ENCODE assay signal across 8 mouse cellular contexts in genomic region chr7:28371514-28371989, GRCm38 (mm10). TPM values are rescaled to one million over a fixed set of nuclear protein-coding genes. Genes with fewer than 3 reads are reported as not detected.
DNase-seq lines count a peak whose midpoint lies in the region; ATAC-seq lines count a peak whose summit lies in the region.

No protein-coding gene starts in this region.

- WGBS in intestine, embryonic 14.5 days = under 1% methylated on average over 38 of the region's 43 CpGs
- under 1% methylated on average over 41 of the region's 43 CpGs for WGBS in liver, embryonic 16.5 days (ENCODE audit: insufficient replicate concordance)
- WGBS in neural tube, embryonic 15.5 days = 2% methylated on average over 39 of the region's 43 CpGs

- H3K4me3 ChIP-seq in intestine, embryonic 14.5 days (ENCODE audit: low read depth, low read length) = peak overlapping the region; percentile 80
- peak overlapping the region; percentile 71 for H3K4me3 ChIP-seq in liver, embryonic 16.5 days (ENCODE audit: low read depth, low read length)
- H3K4me3 ChIP-seq in neural tube, embryonic 15.5 days (replicated peaks) = peak overlapping the region; percentile 87

- H3K27ac ChIP-seq in intestine, embryonic 14.5 days (ENCODE audit: low read depth) = peak overlapping the region; percentile 92
- H3K27ac ChIP-seq in liver, embryonic 16.5 days (ENCODE audit: low read length) = peak overlapping the region; percentile 86; the same call in 1 of the 2 replicates
- H3K27ac ChIP-seq in neural tube, embryonic 15.5 days (replicated peaks) = peak overlapping the region; percentile 93

- intact Hi-C loops in gastrocnemius, postnatal 14 days (cut with DNase I; ENCODE audit: low total_unique reads) = no loop called here

- peak overlapping the region; percentile 88 for H3K9ac ChIP-seq in intestine, embryonic 14.5 days (ENCODE audit: low read length)
- H3K9ac ChIP-seq in liver, embryonic 16.5 days (ENCODE audit: low read depth, low read length) = peak overlapping the region; percentile 72
- peak overlapping the region; percentile 73 for H3K9ac ChIP-seq in neural tube, embryonic 15.5 days (replicated peaks)

- DNase-seq in 3T3-L1 (ENCODE audit: low read depth, low spot score) = peak; percentile 50
- peak; percentile 59 for DNase-seq in adrenal gland, postnatal 25 days
- peak; percentile 80 for DNase-seq in gastrocnemius, postnatal 14 days
- DNase-seq in intestine, embryonic 14.5 days (ENCODE audit: low spot score) = peak; percentile 76
- peak; percentile 62 for DNase-seq in urinary bladder, postnatal 14 days (ENCODE audit: low spot score)
- no peak for DNase-seq in c-Kit-positive CD71-positive TER-119-positive erythroid progenitor cells, embryonic 14.5 days (ENCODE audit: low spot score)

- peak overlapping the region; percentile 87 for H3K4me2 ChIP-seq in intestine, embryonic 14.5 days (ENCODE audit: low read length)
- peak overlapping the region; percentile 98 for H3K4me2 ChIP-seq in liver, embryonic 16.5 days (ENCODE audit: low read depth, low read length)
- peak overlapping the region; percentile 95 for H3K4me2 ChIP-seq in neural tube, embryonic 15.5 days

- peaks cover 38% of the 10 kb centered on the region for H3K36me3 ChIP-seq in intestine, embryonic 14.5 days (ENCODE audit: control insufficient read depth, insufficient read depth, low read length)
- H3K36me3 ChIP-seq in liver, embryonic 16.5 days (ENCODE audit: control insufficient read depth, insufficient read depth) = no peaks in the 10 kb centered on the region
- 0 out of 2 replicates have a peak, but pooled peaks cover 10% of the 10 kb centered on the region for H3K36me3 ChIP-seq in neural tube, embryonic 15.5 days

- no peaks in the 10 kb centered on the region for H3K27me3 ChIP-seq in intestine, embryonic 14.5 days (replicated peaks; ENCODE audit: control insufficient read depth, insufficient read depth, low read length)
- peaks cover 7% of the 10 kb centered on the region for H3K27me3 ChIP-seq in liver, embryonic 16.5 days (ENCODE audit: control insufficient read depth, insufficient read depth, low read depth, low read length)
- no peaks in the 10 kb centered on the region for H3K27me3 ChIP-seq in neural tube, embryonic 15.5 days (replicated peaks)

- ATAC-seq in intestine, embryonic 14.5 days (replicated peaks; ENCODE audit: low FRiP score, low TSS enrichment, low read depth) = no peak; the same call in 1 of the 2 replicates
- ATAC-seq in liver, embryonic 16.5 days (ENCODE audit: low read depth) = no peak
- ATAC-seq in neural tube, embryonic 15.5 days (ENCODE audit: low FRiP score) = peak; percentile 3; the same call in 1 of the 2 replicates

- H3K9me3 ChIP-seq in intestine, embryonic 14.5 days (ENCODE audit: control insufficient read depth, low read length) = no peaks in the 10 kb centered on the region
- H3K9me3 ChIP-seq in liver, embryonic 16.5 days (replicated peaks; ENCODE audit: control insufficient read depth, low read length) = no peaks in the 10 kb centered on the region
- no peaks in the 10 kb centered on the region for H3K9me3 ChIP-seq in neural tube, embryonic 15.5 days (replicated peaks)

- peaks cover 28% of the 10 kb centered on the region for H3K4me1 ChIP-seq in intestine, embryonic 14.5 days (replicated peaks; ENCODE audit: control insufficient read depth, insufficient read depth, low read length)
- peaks cover 46% of the 10 kb centered on the region for H3K4me1 ChIP-seq in liver, embryonic 16.5 days (ENCODE audit: control insufficient read depth, low read depth, low read length)
- H3K4me1 ChIP-seq in neural tube, embryonic 15.5 days = peaks cover 50% of the 10 kb centered on the region

RNA-seq across cellular contexts. Expression of gene Plekhg2, which starts 0.8 kb away (rescaled TPM):
- total RNA-seq in adrenal gland, postnatal 25 days (2021) = 25.1 and 27.0 TPM in 2 replicates
- 10 to 100 TPM; 15.0 to 15.7 TPM for total RNA-seq in gastrocnemius, postnatal 14 days (2021)
- polyA plus RNA-seq in intestine, embryonic 14.5 days (2014; fragmentation: Nextera tagmentation; extraction: Ambion mirVana) = 54.3 and 68.4 TPM in 2 replicates
- 4.8 and 6.3 TPM in 2 replicates for polyA plus RNA-seq in liver, embryonic 16.5 days (2015; fragmentation: Nextera tagmentation; extraction: Ambion mirVana)
- 21.4 and 26.5 TPM in 2 replicates for polyA plus RNA-seq in neural tube, embryonic 15.5 days (2015; fragmentation: Nextera tagmentation; extraction: Ambion mirVana)

RNA-seq across cellular contexts. Expression of gene Zfp36, which starts 8.5 kb away (rescaled TPM):
- 14.8 and 16.1 TPM in 2 replicates for total RNA-seq in adrenal gland, postnatal 25 days (2021)
- total RNA-seq in gastrocnemius, postnatal 14 days (2021) = 10 to 100 TPM in 1 of 2 experiments, 1 to 10 TPM in 1; 5.9 to 11.6 TPM
- polyA plus RNA-seq in intestine, embryonic 14.5 days (2014; fragmentation: Nextera tagmentation; extraction: Ambion mirVana) = 19.0 and 21.9 TPM in 2 replicates
- 7.9 and 10.8 TPM in 2 replicates for polyA plus RNA-seq in liver, embryonic 16.5 days (2015; fragmentation: Nextera tagmentation; extraction: Ambion mirVana)
- polyA plus RNA-seq in neural tube, embryonic 15.5 days (2015; fragmentation: Nextera tagmentation; extraction: Ambion mirVana) = 4.2 and 7.5 TPM in 2 replicates

RNA-seq across cellular contexts. Expression of gene Med29, which starts 21.0 kb away (rescaled TPM):
- 31.3 and 34.4 TPM in 2 replicates for total RNA-seq in adrenal gland, postnatal 25 days (2021)
- 10 to 100 TPM; 20.7 to 20.9 TPM for total RNA-seq in gastrocnemius, postnatal 14 days (2021)
- polyA plus RNA-seq in intestine, embryonic 14.5 days (2014; fragmentation: Nextera tagmentation; extraction: Ambion mirVana) = 53.3 and 60.2 TPM in 2 replicates
- 20.5 and 21.6 TPM in 2 replicates for polyA plus RNA-seq in liver, embryonic 16.5 days (2015; fragmentation: Nextera tagmentation; extraction: Ambion mirVana)
- 48.4 and 50.0 TPM in 2 replicates for polyA plus RNA-seq in neural tube, embryonic 15.5 days (2015; fragmentation: Nextera tagmentation; extraction: Ambion mirVana)

RNA-seq across cellular contexts. Expression of gene Rps16, which starts 21.1 kb away (rescaled TPM):
- total RNA-seq in adrenal gland, postnatal 25 days (2021) = 820 and 1,029 TPM in 2 replicates
- total RNA-seq in gastrocnemius, postnatal 14 days (2021) = 100 to 1,000 TPM; 522 to 620 TPM
- 1,380 and 1,495 TPM in 2 replicates for polyA plus RNA-seq in intestine, embryonic 14.5 days (2014; fragmentation: Nextera tagmentation; extraction: Ambion mirVana)
- polyA plus RNA-seq in liver, embryonic 16.5 days (2015; fragmentation: Nextera tagmentation; extraction: Ambion mirVana) = 531 and 598 TPM in 2 replicates
- 467 and 619 TPM in 2 replicates for polyA plus RNA-seq in neural tube, embryonic 15.5 days (2015; fragmentation: Nextera tagmentation; extraction: Ambion mirVana)

RNA-seq across cellular contexts. Expression of gene Paf1, which starts 21.2 kb away (rescaled TPM):
- total RNA-seq in adrenal gland, postnatal 25 days (2021) = 80.7 and 92.7 TPM in 2 replicates
- total RNA-seq in gastrocnemius, postnatal 14 days (2021) = 10 to 100 TPM; 32.9 to 34.8 TPM
- polyA plus RNA-seq in intestine, embryonic 14.5 days (2014; fragmentation: Nextera tagmentation; extraction: Ambion mirVana) = 64.4 and 71.6 TPM in 2 replicates
- polyA plus RNA-seq in liver, embryonic 16.5 days (2015; fragmentation: Nextera tagmentation; extraction: Ambion mirVana) = 24.7 and 25.8 TPM in 2 replicates
- polyA plus RNA-seq in neural tube, embryonic 15.5 days (2015; fragmentation: Nextera tagmentation; extraction: Ambion mirVana) = 89.3 and 96.0 TPM in 2 replicates
